7 mouse cellular contexts compared by ENCODE assay signal in the genomic region with DNA sequence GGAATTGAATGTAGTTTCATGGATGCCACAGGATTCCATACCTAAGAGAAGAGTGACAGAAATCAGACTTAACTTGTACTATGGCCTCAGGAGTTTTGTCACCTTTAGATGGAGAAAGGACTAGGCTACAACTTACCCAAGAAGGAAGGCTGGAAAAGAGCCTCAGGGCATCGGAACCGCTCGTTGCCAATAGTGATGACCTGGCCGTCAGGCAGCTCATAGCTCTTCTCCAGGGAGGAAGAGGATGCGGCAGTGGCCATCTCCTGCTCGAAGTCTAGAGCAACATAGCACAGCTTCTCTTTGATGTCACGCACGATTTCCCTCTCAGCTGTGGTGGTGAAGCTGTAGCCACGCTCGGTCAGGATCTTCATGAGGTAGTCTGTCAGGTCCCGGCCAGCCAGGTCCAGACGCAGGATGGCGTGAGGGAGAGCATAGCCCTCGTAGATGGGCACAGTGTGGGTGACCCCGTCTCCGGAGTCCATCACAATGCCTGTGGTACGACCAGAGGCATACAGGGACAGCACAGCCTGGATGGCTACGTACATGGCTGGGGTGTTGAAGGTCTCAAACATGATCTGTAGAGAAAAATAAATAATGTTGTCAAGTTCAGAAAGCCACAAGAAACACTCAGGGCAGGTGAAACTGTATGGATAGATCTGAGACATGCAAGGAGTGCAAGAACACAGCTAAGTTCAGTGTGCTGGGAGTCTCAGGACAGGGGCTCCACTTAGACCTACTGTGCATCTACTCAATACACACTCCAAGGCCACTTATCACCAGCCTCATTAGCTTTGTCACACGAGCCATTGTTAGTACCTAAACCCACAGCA. TPM values are rescaled to one million over a fixed set of nuclear protein-coding genes. Genes with fewer than 3 reads are reported as not detected.
DNase-seq lines count a peak whose midpoint lies in the region; ATAC-seq and TF ChIP-seq lines count a peak whose summit lies in the region.

No protein-coding gene starts in this region.

- no peaks in the 10 kb centered on the region for H3K27me3 ChIP-seq in spleen, adult 2 months (ENCODE audit: control insufficient read depth, insufficient read depth, low read length)
- H3K27me3 ChIP-seq in embryonic facial prominence, embryonic 14.5 days (replicated peaks; ENCODE audit: control insufficient read depth, insufficient read depth, low read length): no peaks in the 10 kb centered on the region
- no peaks in the 10 kb centered on the region for H3K27me3 ChIP-seq in hindbrain, embryonic 16.5 days (replicated peaks; ENCODE audit: control insufficient read depth, insufficient read depth, low read length)

- H3K4me3 ChIP-seq in spleen, adult 2 months (ENCODE audit: extremely low read depth, insufficient read depth, insufficient read length): peak overlapping the region; percentile 100
- peak overlapping the region; percentile 100 for H3K4me3 ChIP-seq in embryonic facial prominence, embryonic 14.5 days (ENCODE audit: low read depth, low read length)
- peak overlapping the region; percentile 90 for H3K4me3 ChIP-seq in hindbrain, embryonic 16.5 days (ENCODE audit: low read length)

- DNase-seq in spleen, adult 2 months (ENCODE audit: low read depth in 1 of 2, low spot score in 2 of 2): no peak
- no peak for DNase-seq in spleen, adult 12 weeks (ENCODE audit: low spot score)
- DNase-seq in embryonic facial prominence, embryonic 14.5 days (ENCODE audit: low spot score): no peak
- peak; percentile 72 for DNase-seq in naive thymus-derived CD4-positive, alpha-beta T cell, adult 2 months (ENCODE audit: low read depth)
- DNase-seq in frontal cortex, postnatal 14 days (ENCODE audit: low spot score in 2 of 2): no peak
- DNase-seq in adrenal gland, postnatal 4 days (ENCODE audit: low spot score in 2 of 2): no peak

- peak overlapping the region; percentile 59 for H3K4me2 ChIP-seq in embryonic facial prominence, embryonic 14.5 days (ENCODE audit: low read depth, low read length)
- peak overlapping the region; percentile 66 for H3K4me2 ChIP-seq in hindbrain, embryonic 16.5 days (ENCODE audit: low read length)

- H3K36me3 ChIP-seq in spleen, adult 2 months (ENCODE audit: control insufficient read depth, insufficient read depth, low read length): peaks cover 55% of the 10 kb centered on the region
- peaks cover 61% of the 10 kb centered on the region for H3K36me3 ChIP-seq in embryonic facial prominence, embryonic 14.5 days (ENCODE audit: control insufficient read depth, insufficient read depth, low read length)
- H3K36me3 ChIP-seq in hindbrain, embryonic 16.5 days (ENCODE audit: control insufficient read depth, insufficient read depth, low read length): peaks cover 36% of the 10 kb centered on the region

- no peak for TF ChIP-seq CTCF in spleen, adult 2 months (IDR thresholded peaks at IDR 0.05; ENCODE audit: extremely low read depth, insufficient read depth, insufficient read length, insufficient replicate concordance)

- H3K27ac ChIP-seq in spleen, adult 2 months (ENCODE audit: insufficient read depth, low read length): peak overlapping the region; percentile 100
- H3K27ac ChIP-seq in embryonic facial prominence, embryonic 14.5 days (replicated peaks; ENCODE audit: low read depth, low read length): peak overlapping the region; percentile 100
- peak overlapping the region; percentile 100 for H3K27ac ChIP-seq in hindbrain, embryonic 16.5 days (ENCODE audit: low read depth, low read length)

- no peaks in the 10 kb centered on the region for H3K9me3 ChIP-seq in embryonic facial prominence, embryonic 14.5 days (ENCODE audit: control insufficient read depth, low read length)
- H3K9me3 ChIP-seq in hindbrain, embryonic 16.5 days (ENCODE audit: control insufficient read depth, low read length): no peaks in the 10 kb centered on the region

- peak overlapping the region; percentile 100 for H3K9ac ChIP-seq in embryonic facial prominence, embryonic 14.5 days (ENCODE audit: low read depth, low read length)
- peak overlapping the region; percentile 100 for H3K9ac ChIP-seq in hindbrain, embryonic 16.5 days (ENCODE audit: low read depth, low read length)

- no peak for TF ChIP-seq POLR2A in spleen, adult 2 months (IDR thresholded peaks at IDR 0.05; ENCODE audit: low read depth, low read length)

- no peak for ATAC-seq in embryonic facial prominence, embryonic 14.5 days (ENCODE audit: low read depth)
- ATAC-seq in hindbrain, embryonic 16.5 days: no peak

- 17% methylated on average over 19 of the region's 19 CpGs for WGBS in spleen, adult 2 months
- 67% methylated on average over 19 of the region's 19 CpGs for WGBS in embryonic facial prominence, embryonic 14.5 days
- 64% methylated on average over 19 of the region's 19 CpGs for WGBS in hindbrain, embryonic 16.5 days

- H3K4me1 ChIP-seq in spleen, adult 2 months (ENCODE audit: control insufficient read depth, insufficient read depth, insufficient read length): peaks cover 7% of the 10 kb centered on the region; the same call in 1 of the 2 replicates
- H3K4me1 ChIP-seq in embryonic facial prominence, embryonic 14.5 days (ENCODE audit: control insufficient read depth, insufficient read depth, low read length): peaks cover 27% of the 10 kb centered on the region
- H3K4me1 ChIP-seq in hindbrain, embryonic 16.5 days (ENCODE audit: control insufficient read depth, insufficient read depth, low read depth, low read length): peaks cover 47% of the 10 kb centered on the region

RNA-seq across cellular contexts. Expression of a gene that starts 2.1 kb away (rescaled TPM):
- 6,692 and 9,830 TPM in 2 replicates for polyA plus RNA-seq in spleen, adult 2 months (2012; rRNA removed)
- 12,527 and 12,883 TPM in 2 replicates for polyA plus RNA-seq in embryonic facial prominence, embryonic 14.5 days (2014; fragmentation: Nextera tagmentation; extraction: Ambion mirVana)
- polyA plus RNA-seq in hindbrain, embryonic 16.5 days (2015; fragmentation: Nextera tagmentation; extraction: Ambion mirVana): 11,512 and 13,219 TPM in 2 replicates
- total RNA-seq in adrenal gland, postnatal 4 days (2021): 1,000 to 10,000 TPM; 3,089 to 3,273 TPM

RNA-seq across cellular contexts. Expression of a gene that starts 9.2 kb away (rescaled TPM):
- 15.8 and 22.1 TPM in 2 replicates for polyA plus RNA-seq in spleen, adult 2 months (2012; rRNA removed)
- polyA plus RNA-seq in embryonic facial prominence, embryonic 14.5 days (2014; fragmentation: Nextera tagmentation; extraction: Ambion mirVana): 9.2 and 9.4 TPM in 2 replicates
- 29.7 and 32.9 TPM in 2 replicates for polyA plus RNA-seq in hindbrain, embryonic 16.5 days (2015; fragmentation: Nextera tagmentation; extraction: Ambion mirVana)
- 10 to 100 TPM; 18.3 to 20.9 TPM for total RNA-seq in adrenal gland, postnatal 4 days (2021)

RNA-seq across cellular contexts. Expression of a gene that starts 55.7 kb away (rescaled TPM):
- 33.7 and 59.8 TPM in 2 replicates for polyA plus RNA-seq in spleen, adult 2 months (2012; rRNA removed)
- 338 and 413 TPM in 2 replicates for polyA plus RNA-seq in embryonic facial prominence, embryonic 14.5 days (2014; fragmentation: Nextera tagmentation; extraction: Ambion mirVana)
- 478 and 522 TPM in 2 replicates for polyA plus RNA-seq in hindbrain, embryonic 16.5 days (2015; fragmentation: Nextera tagmentation; extraction: Ambion mirVana)
- 100 to 1,000 TPM; 122 to 151 TPM for total RNA-seq in adrenal gland, postnatal 4 days (2021)
